ENCODE assay signal across 8 mouse cellular contexts in the genomic region with DNA sequence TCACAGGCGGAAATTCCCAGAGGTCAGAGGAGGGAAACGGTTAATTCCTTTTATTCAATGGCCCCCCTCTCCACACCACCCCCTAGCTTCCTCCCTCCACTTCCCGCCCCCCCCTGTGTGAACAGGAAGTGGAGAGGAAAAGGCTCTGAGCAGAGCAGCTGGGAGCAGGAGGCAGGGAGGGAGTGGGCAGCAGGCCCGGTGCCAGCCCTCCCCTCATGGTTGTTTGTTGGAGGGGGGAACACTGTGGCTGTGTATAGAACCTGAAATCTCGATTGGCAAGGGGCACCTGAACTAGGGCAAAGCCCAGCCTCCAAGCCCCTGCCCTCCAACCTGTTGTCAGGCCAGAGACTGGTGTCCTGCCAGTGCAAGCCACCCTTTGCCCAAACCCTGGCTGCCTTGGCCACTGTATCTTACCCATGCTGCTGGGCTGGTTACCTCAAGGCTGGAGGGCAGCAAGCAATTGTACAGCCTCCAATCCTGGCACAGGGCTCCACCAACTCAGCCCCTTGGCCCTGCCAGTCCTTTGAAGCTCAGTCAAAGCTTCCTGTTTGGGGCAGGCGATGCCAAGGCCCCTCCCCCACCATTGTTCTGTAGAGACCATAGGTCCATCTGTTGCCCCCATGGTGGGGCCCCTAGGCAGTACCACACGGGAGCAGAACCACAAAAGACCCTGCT. TPM values are rescaled to one million over a fixed set of nuclear protein-coding genes. Genes with fewer than 3 reads are reported as not detected.
DNase-seq lines count a peak whose midpoint lies in the region; ATAC-seq and TF ChIP-seq lines count a peak whose summit lies in the region.

No protein-coding gene starts in this region.

- DNase-seq in ovary, postnatal 36 days (ENCODE audit: low spot score): peak; percentile 25
- no peak for DNase-seq in ovary, postnatal 10 days (ENCODE audit: low spot score)
- peak; percentile 41 for DNase-seq in liver, postnatal 0 days
- DNase-seq in splenic B cell, adult 2 months (ENCODE audit: low read depth, low spot score): peak; percentile 35
- no peak for DNase-seq in right cerebral cortex, postnatal 25 days
- DNase-seq in frontal cortex, adult 2 months (ENCODE audit: extremely low spot score in 1 of 2, low spot score in 1 of 2): no peak

- H3K4me3 ChIP-seq in forebrain, embryonic 16.5 days (replicated peaks; ENCODE audit: low read length): no peak overlapping the region
- H3K4me3 ChIP-seq in intestine, embryonic 15.5 days (replicated peaks): 0 out of 2 replicates have a peak overlapping the region, but pooled peaks have one; percentile 4
- peak overlapping the region; percentile 30; the same call in 1 of the 2 replicates for H3K4me3 ChIP-seq in liver, postnatal 0 days (ENCODE audit: low read depth, low read length)

- H3K36me3 ChIP-seq in forebrain, embryonic 16.5 days (ENCODE audit: control insufficient read depth, insufficient read depth): peaks cover 22% of the 10 kb centered on the region
- peaks cover 12% of the 10 kb centered on the region for H3K36me3 ChIP-seq in intestine, embryonic 15.5 days
- H3K36me3 ChIP-seq in liver, postnatal 0 days (replicated peaks; ENCODE audit: insufficient read depth, low read length): peaks cover 16% of the 10 kb centered on the region
- 0 out of 2 replicates have a peak, but pooled peaks cover 4% of the 10 kb centered on the region for H3K36me3 ChIP-seq in splenic B cell, adult 2 months (ENCODE audit: control insufficient read depth, insufficient read depth, low read length, poor library complexity, severe bottlenecking)

- no peak overlapping the region for H3K9ac ChIP-seq in forebrain, embryonic 16.5 days (replicated peaks; ENCODE audit: low read depth, low read length)
- 0 out of 2 replicates have a peak overlapping the region, but pooled peaks have one; percentile 18 for H3K9ac ChIP-seq in intestine, embryonic 15.5 days
- H3K9ac ChIP-seq in liver, postnatal 0 days (replicated peaks): peak overlapping the region; percentile 44

- peak; percentile 71 for ATAC-seq in forebrain, embryonic 16.5 days
- peak; percentile 13; the same call in 1 of the 2 replicates for ATAC-seq in intestine, embryonic 15.5 days
- peak; percentile 22 for ATAC-seq in liver, postnatal 0 days

- peaks cover 17% of the 10 kb centered on the region for H3K4me1 ChIP-seq in forebrain, embryonic 16.5 days (replicated peaks; ENCODE audit: control insufficient read depth, insufficient read depth, low read length)
- peaks cover 36% of the 10 kb centered on the region for H3K4me1 ChIP-seq in intestine, embryonic 15.5 days (replicated peaks)
- H3K4me1 ChIP-seq in liver, postnatal 0 days (ENCODE audit: insufficient read depth): peaks cover 28% of the 10 kb centered on the region

- H3K4me2 ChIP-seq in forebrain, embryonic 16.5 days (ENCODE audit: low read length): no peak overlapping the region
- peak overlapping the region; percentile 55 for H3K4me2 ChIP-seq in intestine, embryonic 15.5 days (replicated peaks)
- H3K4me2 ChIP-seq in liver, postnatal 0 days (ENCODE audit: low read depth, low read length): peak overlapping the region; percentile 74

- 0 out of 2 replicates have a peak, but pooled peaks have one; percentile 1 for TF ChIP-seq EP300 in liver, postnatal 0 days (IDR thresholded peaks at IDR 0.05; ENCODE audit: low read depth)

- no peaks in the 10 kb centered on the region for H3K9me3 ChIP-seq in forebrain, embryonic 16.5 days (ENCODE audit: control insufficient read depth, low read length)
- H3K9me3 ChIP-seq in intestine, embryonic 15.5 days: no peaks in the 10 kb centered on the region
- H3K9me3 ChIP-seq in liver, postnatal 0 days (ENCODE audit: low read length): no peaks in the 10 kb centered on the region

- peak overlapping the region; percentile 46 for H3K27ac ChIP-seq in forebrain, embryonic 16.5 days (ENCODE audit: low read length)
- H3K27ac ChIP-seq in intestine, embryonic 15.5 days: peak overlapping the region; percentile 68
- peak overlapping the region; percentile 78 for H3K27ac ChIP-seq in liver, postnatal 0 days (ENCODE audit: low read depth)

- H3K27me3 ChIP-seq in forebrain, embryonic 16.5 days (replicated peaks; ENCODE audit: control insufficient read depth, insufficient read depth, low read length): no peaks in the 10 kb centered on the region
- no peaks in the 10 kb centered on the region for H3K27me3 ChIP-seq in intestine, embryonic 15.5 days (replicated peaks)
- no peaks in the 10 kb centered on the region for H3K27me3 ChIP-seq in liver, postnatal 0 days (ENCODE audit: insufficient read depth, low read length)
- no peaks in the 10 kb centered on the region for H3K27me3 ChIP-seq in splenic B cell, adult 2 months (ENCODE audit: control insufficient read depth, insufficient read depth, low read length, poor library complexity, severe bottlenecking)

- WGBS in forebrain, embryonic 16.5 days: 31% methylated on average over 7 of the region's 7 CpGs
- WGBS in intestine, embryonic 15.5 days: 49% methylated on average over 7 of the region's 7 CpGs
- 25% methylated on average over 6 of the region's 7 CpGs for WGBS in liver, postnatal 0 days (ENCODE audit: insufficient replicate concordance)

- TF ChIP-seq CTCF in liver, postnatal 0 days (IDR thresholded peaks at IDR 0.05; ENCODE audit: low read depth): no peak

RNA-seq across cellular contexts. Expression of a gene that starts 12.4 kb away (rescaled TPM):
- polyA plus RNA-seq in forebrain, embryonic 16.5 days (2015; fragmentation: Nextera tagmentation; extraction: Ambion mirVana): 32.5 and 33.6 TPM in 2 replicates
- polyA plus RNA-seq in intestine, embryonic 15.5 days (2015; fragmentation: Nextera tagmentation; extraction: Ambion mirVana): 20.9 and 22.5 TPM in 2 replicates
- polyA plus RNA-seq in liver, postnatal 0 days (2015; fragmentation: Nextera tagmentation; extraction: Ambion mirVana): 4.7 TPM in 2 replicates
- 28.6 and 28.8 TPM in 2 replicates for polyA plus RNA-seq in frontal cortex, adult 2 months (2012; rRNA removed)

RNA-seq across cellular contexts. Expression of a gene that starts 24.6 kb away (rescaled TPM):
- 4.8 and 5.5 TPM in 2 replicates for polyA plus RNA-seq in forebrain, embryonic 16.5 days (2015; fragmentation: Nextera tagmentation; extraction: Ambion mirVana)
- polyA plus RNA-seq in intestine, embryonic 15.5 days (2015; fragmentation: Nextera tagmentation; extraction: Ambion mirVana): 8.3 and 8.4 TPM in 2 replicates
- polyA plus RNA-seq in liver, postnatal 0 days (2015; fragmentation: Nextera tagmentation; extraction: Ambion mirVana): 1.8 and 1.9 TPM in 2 replicates
- polyA plus RNA-seq in frontal cortex, adult 2 months (2012; rRNA removed): 3.3 and 4.2 TPM in 2 replicates

RNA-seq across cellular contexts. Expression of a gene that starts 29.9 kb away (rescaled TPM):
- 24.8 and 31.8 TPM in 2 replicates for polyA plus RNA-seq in forebrain, embryonic 16.5 days (2015; fragmentation: Nextera tagmentation; extraction: Ambion mirVana)
- polyA plus RNA-seq in intestine, embryonic 15.5 days (2015; fragmentation: Nextera tagmentation; extraction: Ambion mirVana): 5.2 and 7.1 TPM in 2 replicates
- polyA plus RNA-seq in liver, postnatal 0 days (2015; fragmentation: Nextera tagmentation; extraction: Ambion mirVana): not detected in 2 replicates
- 6.2 and 6.5 TPM in 2 replicates for polyA plus RNA-seq in frontal cortex, adult 2 months (2012; rRNA removed)

RNA-seq across cellular contexts. Expression of a gene that starts 50.1 kb away (rescaled TPM):
- 4.6 and 11.3 TPM in 2 replicates for polyA plus RNA-seq in forebrain, embryonic 16.5 days (2015; fragmentation: Nextera tagmentation; extraction: Ambion mirVana)
- polyA plus RNA-seq in intestine, embryonic 15.5 days (2015; fragmentation: Nextera tagmentation; extraction: Ambion mirVana): 2.3 and 2.7 TPM in 2 replicates
- 0.35 and 0.36 TPM in 2 replicates for polyA plus RNA-seq in liver, postnatal 0 days (2015; fragmentation: Nextera tagmentation; extraction: Ambion mirVana)
- 7.1 and 7.6 TPM in 2 replicates for polyA plus RNA-seq in frontal cortex, adult 2 months (2012; rRNA removed)

Comparison
In these comparisons a context has a peak if more than half of its experiments do, and no peak if none do; other contexts are left out.
1. DNase-seq: peak in ovary, postnatal 36 days (single experiment), liver, postnatal 0 days (single experiment) and splenic B cell, adult 2 months (single experiment); none in ovary, postnatal 10 days (single experiment), right cerebral cortex, postnatal 25 days (single experiment) and frontal cortex, adult 2 months (0 of 2).
2. ATAC-seq: peak in every context shown above with its lines; median percentile 71 in forebrain, embryonic 16.5 days; 22 in liver, postnatal 0 days; 13 in intestine, embryonic 15.5 days.
3. Peak in every context shown above with its lines, with median percentiles within 50 percentile points of each other: H3K27ac ChIP-seq.